Mouse (Mus musculus) cerebellum, postnatal 36 days (tissue): ENCODE measurements around the gene Ttyh3.
"Not testable (repeated sequence)": the region's sequence is repeated elsewhere in the genome, so short reads cannot be mapped to it uniquely, and the experiment has no call there.

ENCODE experiments used
- DNase-seq, 2 experiments: peaks; one replicate each; pipeline ENCODE4 v3.0.0; 2021 to 2022; ENCODE audit warnings: mixed read lengths in 2 of 2

Gene Ttyh3

GRCm38 (mm10) chr5:140648519-140649100 is at the start of gene Ttyh3:
TSS of gene Ttyh3 (minus strand) at chr5:140649031.
- no peak for DNase-seq

- no peak for DNase-seq
Measured at GRCm38 (mm10) chr5:140695987-140696386, 47.2 kb upstream of the Ttyh3 start.

- no peak for DNase-seq
Measured at GRCm38 (mm10) chr5:140688434-140688833, 39.6 kb upstream of the Ttyh3 start.

GRCm38 (mm10) chr5:140684343-140685148 is 35.7 kb upstream of the Ttyh3 start:
- DNase-seq: peak; percentile 46 to 47

GRCm38 (mm10) chr5:140682113-140682512 is 33.3 kb upstream of the Ttyh3 start:
- DNase-seq: no peak

- no peak for DNase-seq
Measured at GRCm38 (mm10) chr5:140680950-140681349, 32.1 kb upstream of the Ttyh3 start.

- DNase-seq: no peak
Measured at GRCm38 (mm10) chr5:140680051-140680450, 31.2 kb upstream of the Ttyh3 start.

- DNase-seq: no peak
Measured at GRCm38 (mm10) chr5:140677137-140677536, 28.3 kb upstream of the Ttyh3 start.

- DNase-seq: no peak
Measured at GRCm38 (mm10) chr5:140675640-140676039, 26.8 kb upstream of the Ttyh3 start.

- DNase-seq: no peak
Measured at GRCm38 (mm10) chr5:140675079-140675478, 26.2 kb upstream of the Ttyh3 start.

GRCm38 (mm10) chr5:140674036-140674435 is 25.2 kb upstream of the Ttyh3 start:
- no peak for DNase-seq

- DNase-seq: not testable (repeated sequence)
Measured at GRCm38 (mm10) chr5:140672603-140673002, 23.8 kb upstream of the Ttyh3 start.

- DNase-seq: no peak
Measured at GRCm38 (mm10) chr5:140672115-140672514, 23.3 kb upstream of the Ttyh3 start.

GRCm38 (mm10) chr5:140663621-140664180 is 14.9 kb upstream of the Ttyh3 start:
- peak; percentile 59 to 60 for DNase-seq

GRCm38 (mm10) chr5:140662741-140663592 is 14.1 kb upstream of the Ttyh3 start:
- DNase-seq: no peak

- no peak for DNase-seq
Measured at GRCm38 (mm10) chr5:140661875-140662643, 13.2 kb upstream of the Ttyh3 start.

- DNase-seq: no peak
Measured at GRCm38 (mm10) chr5:140661427-140661826, 12.6 kb upstream of the Ttyh3 start.

GRCm38 (mm10) chr5:140660398-140660797 is 11.6 kb upstream of the Ttyh3 start:
- DNase-seq: no peak

GRCm38 (mm10) chr5:140659607-140660272 is 10.9 kb upstream of the Ttyh3 start:
- DNase-seq: peak; percentile 37 to 45

- no peak for DNase-seq
Measured at GRCm38 (mm10) chr5:140654096-140654845, 5.4 kb upstream of the Ttyh3 start.

- DNase-seq: no peak
Measured at GRCm38 (mm10) chr5:140652587-140652986, 3.8 kb upstream of the Ttyh3 start.
